Mouse (Mus musculus) cerebellum, adult 2 months (tissue): Measurements from ENCODE around the gene Cdh1.

Experiments
- CTCF ChIP-seq: fragments of 200-500 bp; IDR thresholded peaks from 2 replicates; pipeline ENCODE4 v1.5.1; 2011; ENCODE audit warnings: low read depth, mild to moderate bottlenecking, control low read depth, low read length, moderate library complexity, borderline replicate concordance; ENCODE audit not compliant: insufficient read depth
- POLR2A ChIP-seq: fragments of 200-500 bp; IDR thresholded peaks from 2 replicates; pipeline ENCODE4 v1.6.1; 2011; ENCODE audit warnings: low read length, control low read depth, borderline replicate concordance; ENCODE audit not compliant: insufficient read depth

DNA sequence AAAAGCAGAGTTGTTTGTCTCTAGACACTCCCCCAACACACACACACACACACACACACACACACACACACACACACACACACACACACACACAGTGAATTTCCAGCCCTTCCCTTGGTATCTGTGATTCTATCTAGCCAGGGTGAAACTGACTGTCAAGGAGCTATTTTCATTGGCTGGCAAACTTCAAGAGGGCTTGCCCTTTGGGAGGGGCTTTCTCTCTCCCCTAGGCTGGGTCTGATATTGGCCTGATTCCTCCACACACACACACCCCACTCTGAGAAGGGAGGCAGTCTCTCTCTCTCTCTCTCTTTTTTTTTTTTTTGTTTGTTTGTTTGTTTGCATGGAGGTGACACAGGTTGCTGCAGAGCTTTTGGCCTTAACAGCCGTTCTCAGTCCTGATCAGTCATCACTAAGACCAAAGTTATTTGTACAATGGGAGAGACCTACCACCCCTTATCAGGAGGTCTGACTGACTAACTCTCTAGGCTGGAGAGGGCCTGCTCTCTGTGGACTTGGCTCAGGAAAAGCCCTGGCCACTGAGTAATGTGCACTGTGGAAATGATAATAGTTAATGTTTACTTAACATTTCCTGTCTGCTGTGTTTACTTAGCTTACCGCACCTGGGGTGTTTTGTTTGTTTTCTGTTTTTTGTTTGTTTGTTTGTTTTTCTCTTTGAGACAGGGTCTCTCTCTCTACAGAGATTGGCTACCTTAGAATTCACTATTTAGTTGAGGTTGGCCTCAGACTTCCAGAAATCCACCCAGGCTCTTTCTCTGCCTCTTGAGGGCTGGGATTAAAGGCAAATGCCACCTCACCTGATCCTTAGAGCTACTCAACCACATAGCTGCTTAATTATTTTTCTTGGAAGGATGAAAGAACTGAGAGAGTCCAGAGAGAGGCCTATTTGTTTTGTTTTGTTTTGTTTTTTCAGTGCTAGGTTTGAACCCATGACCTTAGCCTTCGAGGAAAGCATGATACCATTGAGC lies 14.4 kb upstream of the Cdh1 start:
- TF ChIP-seq POLR2A (no peak), CTCF (no peak)
